Mouse (Mus musculus) liver, adult (tissue): ENCODE measurements around the gene Pappa.

Experiments used
- GATA4 ChIP-seq: IDR thresholded peaks from 2 replicates; pipeline ENCODE4 v1.6.1; 2014; ENCODE audit warnings: mild to moderate bottlenecking, low read length; ENCODE audit not compliant: insufficient replicate concordance

The Pappa gene

GRCm38 (mm10) chr4:65285165-65285564, 161.2 kb downstream of the Pappa start:
- TF ChIP-seq GATA4: no peak

DNA sequence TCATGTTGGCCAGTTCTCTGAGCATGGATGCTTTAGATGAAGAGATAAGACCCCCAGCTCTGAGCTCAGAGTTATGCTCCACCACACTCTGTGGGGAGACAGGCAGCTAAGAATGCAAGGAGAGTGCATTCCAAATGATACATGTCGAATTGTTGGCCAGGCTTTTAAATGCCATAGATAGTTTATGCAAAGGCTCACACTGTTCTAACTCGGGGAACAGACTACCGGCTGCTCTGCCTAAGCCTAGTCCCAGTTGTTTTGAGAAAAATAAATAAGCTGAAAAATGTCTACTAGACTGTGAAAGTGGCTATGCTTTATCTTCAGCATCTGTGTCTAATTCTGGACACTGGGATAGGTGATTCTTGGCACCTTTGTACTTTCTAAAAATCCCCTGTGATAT, 165.3 kb downstream of the Pappa start:
- no peak for TF ChIP-seq GATA4

DNA sequence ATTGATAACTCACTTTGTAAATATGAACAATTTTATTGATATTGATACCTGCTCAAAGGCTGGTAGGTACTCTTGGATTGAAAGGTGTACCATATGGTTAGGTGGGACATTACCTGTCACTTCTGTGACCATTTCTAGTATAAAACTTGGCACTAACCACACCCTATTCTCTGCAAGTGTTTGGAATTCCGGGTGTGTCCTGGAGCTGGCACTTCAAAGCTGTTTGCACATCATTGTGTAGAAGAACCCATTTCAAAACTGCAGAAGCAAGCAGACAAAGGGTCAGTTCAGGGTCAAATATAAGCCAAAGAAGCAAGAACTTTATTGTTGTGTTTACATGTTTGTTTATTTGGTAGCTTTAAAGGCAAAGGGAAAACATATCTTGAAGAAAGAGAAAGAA, 171.8 kb downstream of the Pappa start:
- TF ChIP-seq GATA4: no peak

- TF ChIP-seq GATA4: no peak
Observed at GRCm38 (mm10) chr4:65296356-65296967, 172.5 kb downstream of the Pappa start.

DNA sequence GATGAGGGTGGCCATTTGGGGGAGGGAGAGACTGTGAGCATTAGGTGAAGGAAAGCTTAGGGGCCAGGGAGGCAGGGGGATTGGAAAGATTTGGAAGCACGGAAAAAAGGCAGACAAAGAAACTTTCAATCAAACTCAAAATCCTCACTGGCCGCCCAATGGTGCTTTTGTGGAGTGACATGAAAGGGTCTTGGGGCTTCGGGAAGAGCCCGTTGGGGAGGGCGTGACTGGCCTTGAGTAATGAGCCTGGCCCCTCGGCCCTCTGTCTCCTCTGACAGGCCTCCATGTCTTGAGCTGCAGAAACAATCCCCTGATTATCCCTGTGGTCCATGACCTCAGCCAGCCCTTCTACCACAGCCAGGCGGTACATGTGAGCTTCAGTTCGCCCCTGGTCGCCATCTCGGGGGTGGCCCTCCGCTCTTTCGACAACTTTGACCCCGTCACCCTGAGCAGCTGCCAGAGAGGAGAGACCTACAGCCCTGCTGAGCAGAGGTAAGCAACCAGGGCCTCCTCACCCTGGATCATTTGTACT, 173.1 kb downstream of the Pappa start:
- TF ChIP-seq GATA4: no peak

- no peak for TF ChIP-seq GATA4
Observed at GRCm38 (mm10) chr4:65298212-65299181, 174.5 kb downstream of the Pappa start.

DNA sequence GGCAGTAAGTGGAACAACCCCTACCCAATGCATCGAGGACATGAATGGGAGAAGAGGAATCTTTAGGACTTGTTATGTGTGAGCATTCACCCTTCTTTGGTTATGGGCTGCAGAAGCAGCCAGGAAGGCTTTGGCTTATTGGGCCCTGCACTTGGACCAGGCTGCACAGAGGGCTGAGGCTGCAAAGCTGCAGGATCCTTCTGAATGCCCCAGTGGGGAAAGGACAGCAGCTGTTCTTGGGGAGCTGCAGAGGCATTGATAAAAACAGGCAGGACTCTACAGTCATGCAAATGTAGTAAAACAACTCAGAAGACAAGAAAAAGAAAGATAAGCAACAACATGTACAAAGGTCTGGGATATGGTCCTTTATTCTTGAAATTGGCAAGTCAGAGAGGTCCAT, 175.4 kb downstream of the Pappa start:
- no peak for TF ChIP-seq GATA4

GRCm38 (mm10) chr4:65300431-65300830, 176.5 kb downstream of the Pappa start:
- TF ChIP-seq GATA4: no peak

- TF ChIP-seq GATA4: no peak
Observed at GRCm38 (mm10) chr4:65302666-65303065, 178.7 kb downstream of the Pappa start.

DNA sequence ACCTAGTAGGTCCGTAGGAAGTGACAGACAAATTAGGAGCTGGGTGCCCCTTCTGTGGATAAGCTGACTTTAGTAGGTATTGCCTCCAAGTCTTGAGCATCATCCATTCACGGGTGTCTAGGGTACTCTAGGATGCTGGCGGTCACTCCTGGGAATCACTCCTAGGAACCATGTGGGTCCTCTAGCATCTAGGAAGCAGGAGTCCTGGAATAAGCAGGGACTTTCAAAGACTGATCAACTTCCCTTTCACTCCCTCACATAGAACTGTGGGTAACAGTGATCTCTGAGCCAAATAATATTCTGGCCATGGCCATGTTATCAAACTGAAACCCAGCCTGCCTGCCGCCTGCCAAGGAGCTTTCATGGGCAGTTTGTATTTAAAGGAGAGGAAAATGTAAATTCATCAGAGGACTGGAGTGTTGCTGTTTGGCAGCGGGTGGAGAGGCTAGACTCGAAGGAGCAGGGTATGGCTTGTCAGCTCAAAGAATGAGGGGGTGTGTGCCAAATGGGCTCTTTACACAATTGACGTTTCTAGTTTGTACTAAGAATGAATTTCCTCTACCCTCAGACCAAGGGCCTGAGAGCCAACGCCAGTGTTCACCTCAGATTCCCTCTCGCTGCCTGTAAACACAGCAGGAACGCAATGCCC, 194.0 kb downstream of the Pappa start:
- TF ChIP-seq GATA4: no peak

DNA sequence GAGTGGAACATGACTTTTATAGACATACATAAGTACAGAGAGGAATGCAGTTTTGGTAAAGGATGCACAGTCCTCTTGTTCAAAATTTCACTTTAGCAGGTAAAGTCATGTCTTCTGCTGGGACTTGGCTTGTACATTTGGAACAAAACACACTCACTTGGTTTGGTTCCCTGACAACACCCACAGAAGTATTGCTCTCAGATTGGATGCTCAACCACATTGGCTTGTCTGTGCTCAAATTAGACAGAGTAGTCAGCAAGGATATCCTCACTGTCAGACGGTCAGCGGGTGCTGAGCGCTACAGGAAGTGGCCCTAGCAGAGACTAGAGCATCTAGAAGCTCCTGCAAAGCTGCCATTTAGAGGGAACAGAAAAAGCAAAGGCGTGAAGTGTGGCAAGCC, 197.4 kb downstream of the Pappa start:
- TF ChIP-seq GATA4: no peak

GRCm38 (mm10) chr4:65321959-65322358, 198.0 kb downstream of the Pappa start:
- TF ChIP-seq GATA4: no peak

DNA sequence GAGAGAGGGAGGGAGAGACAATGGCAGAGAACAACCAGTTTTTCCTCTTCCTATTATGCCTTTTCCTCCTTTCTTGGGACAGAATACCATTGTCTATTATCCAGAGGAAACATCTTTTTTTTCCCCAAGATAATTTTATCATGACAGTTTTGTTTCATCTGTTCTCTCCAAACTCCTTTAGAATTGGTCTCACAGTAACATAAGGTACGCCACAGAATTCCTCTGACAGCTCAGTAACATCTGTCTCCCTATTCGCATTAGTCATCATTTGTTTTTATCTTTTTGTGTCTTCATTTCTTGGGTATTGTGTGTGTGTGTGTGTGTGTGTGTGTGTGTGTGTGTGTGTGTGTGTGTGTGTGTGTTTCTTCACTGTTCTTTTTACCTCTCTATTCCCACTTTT, 201.8 kb downstream of the Pappa start:
- no peak for TF ChIP-seq GATA4

- TF ChIP-seq GATA4: no peak
Observed at GRCm38 (mm10) chr4:65328486-65329308, 204.7 kb downstream of the Pappa start.

GRCm38 (mm10) chr4:65333718-65334117, 209.7 kb downstream of the Pappa start:
- no peak for TF ChIP-seq GATA4
